Mouse (Mus musculus) small intestine, adult 2 months (tissue): ENCODE data around the gene BC048403. TPM values are rescaled to one million over a fixed set of nuclear protein-coding genes. Genes with fewer than 3 reads are reported as not detected.

ENCODE experiments used
- H3K27ac ChIP-seq: fragments of 200-500 bp; 2 replicates; pipeline ENCODE4 v1.5.1; 2012; ENCODE audit warnings: low read depth, low read length, control low read depth, inconsistent platforms; ENCODE audit not compliant: insufficient read depth
- H3K27me3 ChIP-seq: fragments of 200-500 bp; 2 replicates; pipeline ENCODE4 v1.6.1; 2012; ENCODE audit warnings: mild to moderate bottlenecking, moderate library complexity, low read length, inconsistent platforms; ENCODE audit not compliant: control insufficient read depth, insufficient read depth
- H3K36me3 ChIP-seq: fragments of 200-500 bp; 2 replicates; pipeline ENCODE4 v1.6.1; 2012; ENCODE audit warnings: mild to moderate bottlenecking, low read length, control low read depth, inconsistent platforms; ENCODE audit not compliant: control insufficient read depth, insufficient read depth
- H3K4me1 ChIP-seq: fragments of 200-500 bp; 2 replicates; pipeline ENCODE4 v1.6.1; 2012; ENCODE audit warnings: low read length, inconsistent platforms, mixed read lengths; ENCODE audit not compliant: control insufficient read depth, insufficient read depth, insufficient read length
- H3K4me3 ChIP-seq: fragments of 200-500 bp; 2 replicates; pipeline ENCODE4 v1.5.1; 2012; ENCODE audit warnings: low read depth, mild to moderate bottlenecking, control low read depth, inconsistent platforms, low read length, moderate library complexity
- CTCF ChIP-seq: fragments of 200-500 bp; IDR thresholded peaks from 2 replicates; pipeline ENCODE4 v1.5.1; 2012; ENCODE audit warnings: low read depth, mild to moderate bottlenecking, control low read depth, inconsistent platforms, low read length, moderate library complexity, mixed read lengths; ENCODE audit not compliant: insufficient replicate concordance, insufficient read length; ENCODE audit errors: extremely low read depth
- POLR2A ChIP-seq: fragments of 200-500 bp; IDR thresholded peaks from 2 replicates; pipeline ENCODE4 v1.6.1; 2012; ENCODE audit warnings: low read depth, mild to moderate bottlenecking, control low read depth, inconsistent platforms, low read length, moderate library complexity
- WGBS: fragments of 180-500 bp; shearing (Covaris S2); methylation state at CpG from one replicate; pipeline ENCODE4 v1.1.7; 2018; 5-methylcytosine and 5-hydroxymethylcytosine counted together
- polyA plus RNA-seq: library from polyadenylated mRNA; depleted of rRNA; stranded (reverse); fragments of >200 nt; gene quantifications from 2 replicates; pipeline ENCODE4 v1.2.3, GENCODE M21; 2012

The BC048403 gene
- polyA plus RNA-seq, 1 experiment, result 2.0 TPM

DNA sequence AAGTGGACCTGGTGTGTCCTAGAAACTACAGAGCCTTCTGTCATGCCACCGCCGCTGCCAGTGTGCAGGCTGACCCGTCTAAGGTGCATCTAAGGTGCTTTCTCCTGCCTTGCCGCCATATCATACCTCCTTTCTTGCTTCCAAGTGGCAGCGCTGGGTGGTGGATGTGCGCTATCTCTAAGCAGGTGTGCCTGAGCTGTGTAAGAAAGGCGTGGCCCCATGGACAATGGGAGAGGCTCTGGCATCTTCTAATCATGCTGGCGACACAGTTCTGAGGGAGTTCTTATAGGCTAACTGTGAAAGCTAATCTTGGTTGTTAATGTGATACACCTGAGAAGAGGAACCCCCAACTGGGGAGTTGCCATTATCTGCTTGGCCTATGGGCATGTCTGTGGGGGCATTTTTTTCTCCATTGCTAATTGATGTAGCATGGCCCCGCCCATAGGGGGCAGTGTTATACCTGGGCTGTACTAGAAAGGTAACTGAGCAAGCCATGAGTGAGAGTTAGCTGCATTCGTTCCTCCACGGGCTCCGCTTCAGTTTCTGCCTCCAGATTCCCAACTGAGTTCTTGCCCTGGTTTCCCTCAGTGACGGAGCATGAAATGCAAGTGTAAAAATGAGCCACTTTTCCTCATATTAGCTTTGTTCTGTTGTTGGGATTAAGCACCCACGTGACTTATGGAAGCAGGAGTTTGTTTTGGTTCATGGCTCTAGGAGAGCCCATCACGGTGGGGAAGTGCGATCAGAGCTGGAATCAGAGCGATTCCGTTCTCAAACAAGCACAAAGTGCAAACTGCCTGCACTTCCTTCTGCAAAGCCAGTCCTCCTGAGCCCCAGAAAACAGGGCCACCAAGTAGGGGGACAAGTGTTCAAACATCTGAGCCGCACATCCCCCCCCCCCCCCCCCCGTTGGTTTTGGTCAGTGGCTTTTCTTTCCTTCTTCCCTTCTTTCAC is 31.2 kb downstream of the BC048403 start:
- Histone ChIP-seq H3K27me3 (no peaks in the 10 kb centered on the region), H3K4me1 (no peaks in the 10 kb centered on the region), H3K4me3 (no peak overlapping the region), H3K27ac (no peak overlapping the region), H3K36me3 (no peaks in the 10 kb centered on the region)
- TF ChIP-seq POLR2A (no peak), CTCF (peak; percentile 62; the same call in 1 of the 2 replicates)
- WGBS, result 37% methylated on average over 20 of the region's 20 CpGs

- no peaks in the 10 kb centered on the region for H3K4me1 ChIP-seq
- no peak overlapping the region for H3K27ac ChIP-seq
- TF ChIP-seq POLR2A, result no peak
- no peak for TF ChIP-seq CTCF
- 65% methylated on average over 4 of the region's 4 CpGs for WGBS
- no peak overlapping the region for H3K4me3 ChIP-seq
- H3K36me3 ChIP-seq, result no peaks in the 10 kb centered on the region
- H3K27me3 ChIP-seq, result no peaks in the 10 kb centered on the region
Observed at GRCm38 (mm10) chr10:121773813-121774212, 34.1 kb downstream of the BC048403 start.

GRCm38 (mm10) chr10:121775990-121776389 is 36.3 kb downstream of the BC048403 start:
- Histone ChIP-seq H3K4me3 (no peak overlapping the region), H3K36me3 (no peaks in the 10 kb centered on the region), H3K27ac (no peak overlapping the region), H3K4me1 (no peaks in the 10 kb centered on the region), H3K27me3 (no peaks in the 10 kb centered on the region)
- TF ChIP-seq CTCF (no peak), POLR2A (no peak)
- 62% methylated on average over 3 of the region's 3 CpGs for WGBS

- Histone ChIP-seq H3K36me3 (no peaks in the 10 kb centered on the region), H3K27ac (no peak overlapping the region), H3K27me3 (no peaks in the 10 kb centered on the region), H3K4me3 (peak overlapping the region; percentile 16; the same call in 1 of the 2 replicates), H3K4me1 (0 out of 2 replicates have a peak, but pooled peaks cover 3% of the 10 kb centered on the region)
- WGBS, result 31% methylated on average over 14 of the region's 14 CpGs
- no peak for TF ChIP-seq CTCF
- TF ChIP-seq POLR2A, result no peak
Observed at GRCm38 (mm10) chr10:121781159-121781558, 41.4 kb downstream of the BC048403 start.

DNA sequence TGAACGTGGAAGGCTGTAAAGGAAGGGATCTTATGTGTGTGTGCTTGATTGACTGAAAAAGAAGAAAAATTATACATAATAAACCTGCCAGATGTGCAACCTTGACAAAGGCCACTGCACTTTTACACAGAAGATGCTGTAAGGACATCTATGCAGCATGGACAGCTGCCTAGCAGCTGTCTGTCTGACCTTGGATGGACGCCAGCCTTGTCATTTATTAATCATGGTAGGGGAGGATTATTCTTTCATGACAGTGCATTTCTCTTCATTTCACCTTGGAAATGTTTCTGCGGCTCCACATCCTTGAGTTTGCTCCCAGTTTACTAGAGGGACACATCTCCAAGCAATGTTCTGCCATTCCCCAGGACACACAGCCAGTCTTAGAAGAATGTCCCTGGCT is 48.8 kb downstream of the BC048403 start:
- H3K27me3 ChIP-seq, result no peaks in the 10 kb centered on the region
- H3K36me3 ChIP-seq, result no peaks in the 10 kb centered on the region
- H3K4me1 ChIP-seq, result no peaks in the 10 kb centered on the region
- H3K27ac ChIP-seq, result no peak overlapping the region
- TF ChIP-seq CTCF (no peak), POLR2A (no peak)
- WGBS, result 41% methylated on average over 3 of the region's 3 CpGs
- H3K4me3 ChIP-seq, result no peak overlapping the region

DNA sequence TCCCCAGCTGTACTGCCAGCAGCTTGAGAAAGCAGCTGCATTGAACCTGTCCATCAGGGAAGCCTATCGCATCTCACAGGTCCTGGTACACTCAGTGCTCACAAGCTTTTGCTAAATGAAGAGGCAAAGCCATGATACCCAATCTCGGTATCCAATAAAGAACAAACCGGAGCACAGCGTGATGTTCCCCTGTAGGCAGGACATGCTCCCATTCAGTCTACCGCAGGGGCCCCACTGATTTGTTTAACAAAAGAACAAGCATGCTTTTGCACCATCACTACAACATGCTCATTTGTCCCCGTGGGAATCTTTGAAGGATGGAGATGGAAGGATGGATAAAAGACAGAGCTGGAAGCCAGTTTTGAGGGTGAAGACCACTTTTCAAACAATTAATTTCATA is 50.3 kb downstream of the BC048403 start:
- no peak overlapping the region for H3K27ac ChIP-seq
- WGBS, result 85% methylated on average over 6 of the region's 6 CpGs
- no peaks in the 10 kb centered on the region for H3K4me1 ChIP-seq
- H3K4me3 ChIP-seq, result no peak overlapping the region
- H3K27me3 ChIP-seq, result no peaks in the 10 kb centered on the region
- TF ChIP-seq POLR2A (no peak), CTCF (no peak)
- no peaks in the 10 kb centered on the region for H3K36me3 ChIP-seq

GRCm38 (mm10) chr10:121792661-121793060 is 52.9 kb downstream of the BC048403 start:
- Histone ChIP-seq H3K4me1 (peaks cover 4% of the 10 kb centered on the region; the same call in 1 of the 2 replicates), H3K27ac (no peak overlapping the region), H3K27me3 (no peaks in the 10 kb centered on the region), H3K36me3 (no peaks in the 10 kb centered on the region), H3K4me3 (no peak overlapping the region)
- WGBS, result 92% methylated on average over 17 of the region's 17 CpGs
- TF ChIP-seq POLR2A (no peak), CTCF (no peak)
